Mouse (Mus musculus) urinary bladder, postnatal 4 days (tissue): ENCODE results near the gene Rbm14.
A peak's percentile ranks its signal among the peaks of the same experiment; 100 is the strongest.
"Not testable (repeated sequence)": the region's sequence is repeated elsewhere in the genome, so short reads cannot be mapped to it uniquely, and the experiment has no call there.

ENCODE experiments used
- DNase-seq, 2 experiments: peaks; one replicate each; pipeline ENCODE4 v3.0.0; 2021 to 2022; ENCODE audit warnings: low spot score in 2 of 2

The Rbm14 gene

GRCm38 (mm10) chr19:4813015-4813414, 1.6 kb upstream of the Rbm14 start:
- no peak for DNase-seq

- not testable (repeated sequence) for DNase-seq
Measured at GRCm38 (mm10) chr19:4812334-4812949, 1.0 kb upstream of the Rbm14 start.

GRCm38 (mm10) chr19:4811909-4812242, 442 bp upstream of the Rbm14 start:
- no peak for DNase-seq

GRCm38 (mm10) chr19:4810746-4811062, 730 bp downstream of the Rbm14 start:
- DNase-seq = no peak

- no peak for DNase-seq
Measured at GRCm38 (mm10) chr19:4810309-4810708, 1.1 kb downstream of the Rbm14 start.

GRCm38 (mm10) chr19:4803283-4803682, 8.2 kb downstream of the Rbm14 start:
- DNase-seq = no peak

GRCm38 (mm10) chr19:4802691-4803091, 8.7 kb downstream of the Rbm14 start:
- no peak for DNase-seq

GRCm38 (mm10) chr19:4799083-4799482, 12.4 kb downstream of the Rbm14 start:
- no peak for DNase-seq

GRCm38 (mm10) chr19:4797846-4798245, 13.6 kb downstream of the Rbm14 start:
- DNase-seq = no peak

- DNase-seq = no peak
Measured at GRCm38 (mm10) chr19:4795929-4796328, 15.5 kb downstream of the Rbm14 start.

GRCm38 (mm10) chr19:4793831-4794422, 17.5 kb downstream of the Rbm14 start, which contains the start of gene Rbm4:
Gene Rbm4, minus strand, starts transcription at chr19:4793901.
- DNase-seq = peak; percentile 94 to 96

GRCm38 (mm10) chr19:4793281-4793830, 18.1 kb downstream of the Rbm14 start:
- DNase-seq = no peak

- DNase-seq = no peak
Measured at GRCm38 (mm10) chr19:4786313-4786712, 25.1 kb downstream of the Rbm14 start.

- no peak for DNase-seq
Measured at GRCm38 (mm10) chr19:4785206-4785605, 26.2 kb downstream of the Rbm14 start.

- no peak for DNase-seq
Measured at GRCm38 (mm10) chr19:4782891-4783290, 28.5 kb downstream of the Rbm14 start.

- no peak for DNase-seq
Measured at GRCm38 (mm10) chr19:4772785-4773184, 38.6 kb downstream of the Rbm14 start.

GRCm38 (mm10) chr19:4767507-4768148, 43.8 kb downstream of the Rbm14 start:
- DNase-seq = no peak

- no peak for DNase-seq
Measured at GRCm38 (mm10) chr19:4762876-4763275, 48.6 kb downstream of the Rbm14 start.

GRCm38 (mm10) chr19:4760544-4760943, 50.9 kb downstream of the Rbm14 start:
- DNase-seq = not testable (repeated sequence)

GRCm38 (mm10) chr19:4756921-4757320, 54.5 kb downstream of the Rbm14 start:
- no peak for DNase-seq

GRCm38 (mm10) chr19:4756193-4756911, 55.1 kb downstream of the Rbm14 start, which contains the start of gene Rbm4b:
Gene Rbm4b, plus strand, starts transcription at chr19:4756497.
- peak; percentile 96 to 97 for DNase-seq

- peak; percentile 77 to 85 for DNase-seq
Measured at GRCm38 (mm10) chr19:4755565-4756192, 55.8 kb downstream of the Rbm14 start.
